Mouse (Mus musculus): ENCODE measurements around the gene Sox9.

The Sox9 gene

GRCm38 (mm10) chr11:112781994-112782356, at the start of gene Sox9:
Gene Sox9, plus strand, starts transcription at chr11:112782224.
- DNase-seq = peak; percentile 80

GRCm38 (mm10) chr11:112732401-112732800, 49.6 kb upstream of the Sox9 start:
- peak; percentile 10 for DNase-seq

GRCm38 (mm10) chr11:112737071-112737470, 45.0 kb upstream of the Sox9 start:
- no peak for DNase-seq

GRCm38 (mm10) chr11:112739681-112740080, 42.3 kb upstream of the Sox9 start:
- no peak for DNase-seq

GRCm38 (mm10) chr11:112756516-112756915, 25.5 kb upstream of the Sox9 start:
- no peak for DNase-seq

- DNase-seq = no peak
Observed at GRCm38 (mm10) chr11:112758056-112758455, 24.0 kb upstream of the Sox9 start.

- no peak for DNase-seq
Observed at GRCm38 (mm10) chr11:112766956-112767355, 15.1 kb upstream of the Sox9 start.

- no peak for DNase-seq
Observed at GRCm38 (mm10) chr11:112767531-112768041, 14.4 kb upstream of the Sox9 start.

GRCm38 (mm10) chr11:112772791-112773355, 9.2 kb upstream of the Sox9 start:
- no peak for DNase-seq

- DNase-seq = no peak
Observed at GRCm38 (mm10) chr11:112779762-112780161, 2.3 kb upstream of the Sox9 start.

- no peak for DNase-seq
Observed at GRCm38 (mm10) chr11:112780394-112780920, 1.6 kb upstream of the Sox9 start.

GRCm38 (mm10) chr11:112781035-112781911, 751 bp upstream of the Sox9 start:
- peak; percentile 72 for DNase-seq

GRCm38 (mm10) chr11:112782357-112783121, 515 bp downstream of the Sox9 start:
- DNase-seq = peak; percentile 63

- no peak for DNase-seq
Observed at GRCm38 (mm10) chr11:112783401-112784346, 1.6 kb downstream of the Sox9 start.

GRCm38 (mm10) chr11:112784347-112784902, 2.4 kb downstream of the Sox9 start:
- DNase-seq = no peak

- peak; percentile 45 for DNase-seq
Observed at GRCm38 (mm10) chr11:112784903-112785381, 2.9 kb downstream of the Sox9 start.

GRCm38 (mm10) chr11:112785581-112785980, 3.6 kb downstream of the Sox9 start:
- no peak for DNase-seq

- no peak for DNase-seq
Observed at GRCm38 (mm10) chr11:112786427-112786826, 4.4 kb downstream of the Sox9 start.

GRCm38 (mm10) chr11:112788296-112788695, 6.3 kb downstream of the Sox9 start:
- DNase-seq = no peak

- DNase-seq = no peak
Observed at GRCm38 (mm10) chr11:112796379-112796778, 14.4 kb downstream of the Sox9 start.

GRCm38 (mm10) chr11:112798831-112799382, 16.9 kb downstream of the Sox9 start:
- no peak for DNase-seq
